Mouse (Mus musculus): ENCODE data around the gene Fbxl14.

The Fbxl14 gene

GRCm38 (mm10) chr6:119492630-119493014 is 13.2 kb downstream of the Fbxl14 start:
- no peak for DNase-seq (ENCODE audit: inconsistent ontology term)

- peak; percentile 74 for DNase-seq (ENCODE audit: inconsistent ontology term)
These were observed 19.8 kb downstream of the Fbxl14 start for GRCm38 (mm10) chr6:119499271-119499670.

DNA sequence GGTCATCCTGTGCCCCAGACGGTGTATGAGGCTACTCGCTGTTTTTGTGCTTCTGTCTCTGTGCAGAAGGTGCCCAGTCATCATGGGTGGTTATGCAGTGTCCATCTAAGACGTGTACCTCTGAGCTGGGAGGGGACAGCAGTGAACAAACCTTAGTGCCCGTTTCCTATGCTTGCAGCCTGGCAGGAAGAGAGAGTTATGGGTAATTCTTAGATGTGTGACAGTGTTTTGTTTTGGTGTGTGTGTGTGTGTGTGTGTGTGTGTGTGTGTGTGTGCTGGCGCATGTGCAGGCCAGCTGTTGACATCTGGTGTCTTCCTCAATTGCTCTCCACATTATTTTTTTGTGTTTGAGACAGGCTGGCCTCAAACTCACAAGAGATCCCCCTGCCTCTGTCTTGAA is 20.6 kb downstream of the Fbxl14 start:
- no peak for DNase-seq (ENCODE audit: inconsistent ontology term)

GRCm38 (mm10) chr6:119502031-119502430 is 22.6 kb downstream of the Fbxl14 start:
- no peak for DNase-seq (ENCODE audit: inconsistent ontology term)

- DNase-seq (ENCODE audit: inconsistent ontology term): no peak
These were observed 25.3 kb downstream of the Fbxl14 start for GRCm38 (mm10) chr6:119504756-119505155.

DNA sequence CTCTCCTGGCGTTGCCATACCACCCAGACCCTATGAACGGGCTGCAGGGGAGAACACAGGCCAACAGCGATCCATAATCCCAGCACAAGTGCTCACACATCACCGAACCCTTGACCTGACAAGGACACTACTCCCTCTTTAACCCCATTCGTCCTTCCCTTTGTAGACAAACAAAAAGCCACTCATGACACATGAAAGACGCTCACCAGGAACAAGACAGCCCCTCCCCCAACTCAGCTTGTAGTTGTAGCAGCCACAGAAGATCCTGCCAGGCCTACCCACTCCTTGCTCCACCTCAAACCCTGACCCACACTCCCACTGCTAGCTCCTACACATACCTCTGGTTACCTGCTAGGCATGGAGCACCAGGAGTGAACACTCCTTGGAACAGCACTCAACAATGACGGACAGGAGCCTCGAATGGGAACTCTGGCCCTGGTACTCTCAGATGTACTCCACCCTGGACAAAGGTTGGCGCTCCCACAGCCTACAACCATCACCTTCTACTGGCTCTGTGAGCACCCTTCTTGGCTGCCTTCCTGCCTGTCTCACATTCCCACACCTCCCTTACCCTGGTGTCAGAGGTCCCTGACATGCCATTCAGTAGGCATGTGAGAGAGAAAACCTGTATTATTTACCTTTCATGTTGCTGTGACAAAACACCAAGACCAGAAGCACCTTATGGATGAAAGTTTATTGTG is 26.2 kb downstream of the Fbxl14 start:
- DNase-seq (ENCODE audit: inconsistent ontology term): no peak

DNA sequence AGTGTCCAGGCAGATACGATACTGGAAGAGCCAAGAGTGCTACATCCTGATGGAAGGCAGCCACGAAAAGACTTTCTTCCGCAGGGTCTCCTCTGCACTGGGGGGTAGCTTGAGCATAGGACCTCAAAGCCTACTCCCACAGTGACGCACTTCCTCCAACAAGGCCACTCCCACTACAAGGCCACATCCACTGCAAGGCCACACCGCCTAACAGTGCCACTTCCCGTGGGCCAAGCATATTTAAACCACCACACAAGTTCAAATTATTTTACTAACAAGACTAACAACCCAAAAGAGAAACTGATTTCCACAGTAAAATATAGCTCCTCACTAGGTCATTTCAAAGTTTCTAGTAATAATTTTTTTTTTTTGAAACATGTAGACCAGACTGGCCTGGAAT is 28.8 kb downstream of the Fbxl14 start:
- DNase-seq (ENCODE audit: inconsistent ontology term): no peak

DNA sequence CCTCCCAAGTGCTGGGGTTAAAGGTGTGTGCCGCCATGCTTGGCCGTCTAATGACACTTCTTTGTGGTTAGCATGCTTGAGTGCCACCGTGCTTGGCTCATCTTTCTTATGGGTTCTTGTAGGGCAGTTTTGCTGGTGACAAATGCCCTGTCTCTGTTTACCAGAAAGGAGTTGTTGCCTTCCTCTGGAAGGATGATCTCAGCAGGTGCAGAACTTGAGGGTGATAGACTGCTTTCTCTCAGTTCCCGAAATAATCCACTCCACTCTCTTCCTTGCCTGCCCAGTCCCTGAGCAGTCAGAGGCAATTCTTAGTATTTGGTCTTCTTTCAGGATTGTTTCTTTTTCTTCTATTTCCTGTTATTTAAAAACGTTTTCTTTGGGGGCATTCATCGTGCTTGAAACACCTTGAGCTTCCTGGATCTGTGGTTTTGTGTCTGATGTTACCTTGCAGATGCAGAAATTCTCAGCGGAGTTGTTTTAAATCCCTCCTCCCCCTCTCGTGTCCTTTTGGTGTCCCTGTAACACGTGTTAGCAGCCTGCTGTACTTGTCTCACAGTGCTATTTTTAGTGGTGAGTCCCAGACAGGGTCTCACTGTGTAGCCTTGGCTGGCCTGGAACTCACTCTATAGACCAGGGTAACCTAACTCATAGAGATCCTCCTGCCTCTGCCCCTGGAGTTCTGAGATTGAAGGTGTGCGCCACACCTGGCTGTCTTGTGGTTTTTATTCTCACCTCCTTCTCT is 29.3 kb downstream of the Fbxl14 start:
- DNase-seq (ENCODE audit: inconsistent ontology term): no peak

GRCm38 (mm10) chr6:119509437-119510037 is 30.1 kb downstream of the Fbxl14 start:
- no peak for DNase-seq (ENCODE audit: inconsistent ontology term)

- peak; percentile 95 for DNase-seq (ENCODE audit: inconsistent ontology term)
These were observed 33.2 kb downstream of the Fbxl14 start for GRCm38 (mm10) chr6:119512701-119513100.

GRCm38 (mm10) chr6:119513452-119513851 is 34.0 kb downstream of the Fbxl14 start:
- DNase-seq (ENCODE audit: inconsistent ontology term): peak; percentile 98

- DNase-seq (ENCODE audit: inconsistent ontology term): peak; percentile 93
These were observed 34.6 kb downstream of the Fbxl14 start for GRCm38 (mm10) chr6:119514085-119514484.

- DNase-seq (ENCODE audit: inconsistent ontology term): no peak
These were observed 41.3 kb downstream of the Fbxl14 start for GRCm38 (mm10) chr6:119520731-119521130.

- peak; percentile 87 for DNase-seq (ENCODE audit: inconsistent ontology term)
These were observed 42.0 kb downstream of the Fbxl14 start for GRCm38 (mm10) chr6:119521482-119521900.

- peak; percentile 88 for DNase-seq (ENCODE audit: inconsistent ontology term)
These were observed 42.5 kb downstream of the Fbxl14 start for GRCm38 (mm10) chr6:119521931-119522391.

DNA sequence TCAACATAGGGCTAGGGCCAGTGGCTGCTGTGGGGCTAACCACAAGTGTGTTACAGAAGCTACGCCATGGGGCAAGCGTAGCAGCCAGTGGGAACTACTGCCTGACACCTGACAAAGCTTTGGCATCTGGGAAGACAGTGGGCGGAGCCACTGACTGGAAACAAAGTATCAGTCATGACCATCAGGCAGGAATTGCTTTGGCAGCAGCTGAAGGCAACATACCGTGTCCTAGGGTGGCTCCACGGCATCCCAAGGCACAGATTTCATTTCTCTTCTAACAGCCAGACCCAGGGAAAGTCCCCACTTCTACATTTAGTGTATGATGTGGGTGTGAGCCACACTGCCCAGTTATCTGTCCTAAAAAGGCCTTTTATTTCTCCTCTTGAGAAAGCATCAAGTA is 47.0 kb downstream of the Fbxl14 start:
- DNase-seq (ENCODE audit: inconsistent ontology term): peak; percentile 65

GRCm38 (mm10) chr6:119529659-119530058 is 50.2 kb downstream of the Fbxl14 start:
- DNase-seq (ENCODE audit: inconsistent ontology term): no peak

Data from Muller cell, postnatal 12 days (primary cell).